Mouse (Mus musculus) E14TG2a.4 (cell line): ENCODE measurements around the gene Mgat2.
"Not testable (repeated sequence)": the region's sequence is repeated elsewhere in the genome, so short reads cannot be mapped to it uniquely, and the experiment has no call there.

Experiments used
- H3K27me3 ChIP-seq: 2 replicates; pipeline ENCODE4 v1.6.1; 2014; ENCODE audit warnings: low read length, control low read depth; ENCODE audit not compliant: insufficient read depth
- H3K36me3 ChIP-seq: 2 replicates; pipeline ENCODE4 v1.6.1; 2014; ENCODE audit warnings: low read length, control low read depth; ENCODE audit not compliant: insufficient read depth
- H3K4me1 ChIP-seq: replicated peaks from 2 replicates; pipeline ENCODE4 v1.6.1; 2014; ENCODE audit warnings: low read depth, low read length, control low read depth
- H3K4me3 ChIP-seq: replicated peaks from 2 replicates; pipeline ENCODE4 v1.5.1; 2014; ENCODE audit warnings: mild to moderate bottlenecking, low read length
- H3K9me3 ChIP-seq: 2 replicates; pipeline ENCODE4 v1.6.1; 2014; ENCODE audit warnings: low read length, control low read depth
- CTCF ChIP-seq: conservative IDR thresholded peaks from 2 replicates; pipeline ENCODE4 v1.5.1; 2014; ENCODE audit warnings: low read length
- NANOG ChIP-seq: IDR thresholded peaks from 2 replicates; pipeline ENCODE4 v1.6.1; 2014; ENCODE audit warnings: borderline replicate concordance, low read length, mixed read lengths
- POU5F1 ChIP-seq: IDR thresholded peaks from 2 replicates; pipeline ENCODE4 v1.6.1; 2014; ENCODE audit warnings: low read length, borderline replicate concordance

Mgat2 gene

GRCm38 (mm10) chr12:69158366-69158764, 25.6 kb upstream of the Mgat2 start:
- H3K36me3 ChIP-seq = peaks cover 33% of the 10 kb centered on the region
- peaks cover 24% of the 10 kb centered on the region for H3K4me1 ChIP-seq
- TF ChIP-seq POU5F1 (no peak), NANOG (no peak), CTCF (no peak)
- no peaks in the 10 kb centered on the region for H3K27me3 ChIP-seq
- H3K9me3 ChIP-seq = no peaks in the 10 kb centered on the region
- H3K4me3 ChIP-seq = peak overlapping the region; percentile 89

- not testable (repeated sequence) for H3K27me3 ChIP-seq, H3K9me3 ChIP-seq
- Histone ChIP-seq H3K36me3 (peaks cover 33% of the 10 kb centered on the region), H3K4me1 (peaks cover 27% of the 10 kb centered on the region), H3K4me3 (peak within 1 kb of the TSS; percentile 89)
These were observed 25.0 kb upstream of the Mgat2 start, which contains the start of gene Rps29 for GRCm38 (mm10) chr12:69158765-69159577. Gene Rps29 (minus strand): TSS chr12:69159186.

GRCm38 (mm10) chr12:69159578-69159940, 24.4 kb upstream of the Mgat2 start:
- Histone ChIP-seq H3K36me3 (peaks cover 33% of the 10 kb centered on the region), H3K9me3 (no peaks in the 10 kb centered on the region), H3K4me1 (peaks cover 30% of the 10 kb centered on the region), H3K27me3 (no peaks in the 10 kb centered on the region), H3K4me3 (peak overlapping the region; percentile 67)
- TF ChIP-seq NANOG (no peak), CTCF (peak; percentile 92)

GRCm38 (mm10) chr12:69160677-69161076, 23.3 kb upstream of the Mgat2 start:
- peaks cover 38% of the 10 kb centered on the region for H3K4me1 ChIP-seq
- peaks cover 28% of the 10 kb centered on the region for H3K36me3 ChIP-seq
- H3K4me3 ChIP-seq, H3K9me3 ChIP-seq, H3K27me3 ChIP-seq: not testable (repeated sequence)

- not testable (repeated sequence) for H3K9me3 ChIP-seq
These were observed 20.4 kb upstream of the Mgat2 start for GRCm38 (mm10) chr12:69163586-69163985.

DNA sequence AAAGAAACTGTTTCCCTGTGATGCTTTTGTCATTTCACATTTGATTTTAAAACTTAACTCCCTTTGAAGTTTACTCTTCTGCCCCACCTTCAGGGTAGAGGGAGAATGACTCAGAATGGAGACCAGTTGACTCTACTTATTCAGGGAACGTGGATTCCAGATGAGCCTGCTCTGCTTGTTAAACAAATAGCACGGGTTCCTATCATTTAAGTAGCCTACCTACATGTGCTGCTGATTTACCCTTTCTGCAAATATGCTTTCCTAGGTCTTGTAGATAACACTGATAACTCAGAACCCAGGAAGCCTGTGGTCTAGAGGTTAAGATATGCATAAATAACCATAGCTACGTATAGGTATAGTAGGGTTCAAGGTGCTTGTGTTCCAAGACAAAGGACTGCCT, 19.1 kb upstream of the Mgat2 start:
- TF ChIP-seq POU5F1 = no peak
- no peak for TF ChIP-seq NANOG
- no peak for TF ChIP-seq CTCF
- Histone ChIP-seq H3K27me3 (no peaks in the 10 kb centered on the region), H3K9me3 (no peaks in the 10 kb centered on the region), H3K4me1 (peaks cover 43% of the 10 kb centered on the region), H3K4me3 (no peak overlapping the region), H3K36me3 (no peaks in the 10 kb centered on the region)

More at GRCm38 (mm10) chr12:69163586-69163985, 20.4 kb upstream of the Mgat2 start:
- H3K4me1 ChIP-seq = peaks cover 41% of the 10 kb centered on the region
- not testable (repeated sequence) for H3K36me3 ChIP-seq, H3K4me3 ChIP-seq, H3K27me3 ChIP-seq

- H3K9me3 ChIP-seq, H3K4me3 ChIP-seq, H3K27me3 ChIP-seq: not testable (repeated sequence)
- Histone ChIP-seq H3K4me1 (peaks cover 50% of the 10 kb centered on the region), H3K36me3 (peaks cover 10% of the 10 kb centered on the region)
These were observed 16.9 kb upstream of the Mgat2 start for GRCm38 (mm10) chr12:69166861-69167581.

GRCm38 (mm10) chr12:69167656-69168460, 16.1 kb upstream of the Mgat2 start:
- Histone ChIP-seq H3K27me3 (no peaks in the 10 kb centered on the region), H3K4me1 (peaks cover 53% of the 10 kb centered on the region), H3K4me3 (peak overlapping the region; percentile 98), H3K9me3 (no peaks in the 10 kb centered on the region), H3K36me3 (peaks cover 15% of the 10 kb centered on the region)
- TF ChIP-seq CTCF (no peak), NANOG (no peak), POU5F1 (no peak)

DNA sequence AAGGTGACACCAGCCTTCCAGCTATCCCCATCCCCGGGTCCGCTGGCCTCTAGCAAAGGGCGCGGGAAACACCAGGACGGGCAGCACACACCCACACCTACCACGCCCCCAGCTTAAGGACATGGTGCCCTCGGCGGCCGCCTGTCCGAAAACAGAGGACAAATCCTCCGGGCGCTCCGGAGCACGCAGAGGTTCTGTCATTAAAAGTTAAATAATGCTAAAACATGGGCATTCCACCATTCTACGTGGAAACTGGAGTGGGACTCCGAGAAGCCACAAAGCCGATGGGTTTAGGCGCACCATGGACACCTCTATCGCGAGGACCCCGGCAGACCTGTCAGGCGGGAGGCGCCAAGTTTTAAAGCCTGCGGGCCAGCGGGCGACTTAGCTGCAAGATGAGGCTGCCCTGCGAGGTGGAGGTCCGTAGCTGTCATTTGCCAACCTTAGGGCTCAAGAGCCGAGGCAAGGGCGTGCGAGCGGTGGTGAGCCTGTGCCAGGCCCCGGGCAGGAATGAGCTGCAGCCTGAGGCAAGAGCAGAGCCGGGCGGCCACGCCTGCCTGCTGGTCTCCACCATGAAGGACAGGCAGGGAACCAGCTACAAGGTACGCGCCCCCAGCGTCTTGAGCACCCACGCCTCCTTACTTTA, 15.4 kb upstream of the Mgat2 start, which contains the start of gene Lrr1:
Gene Lrr1 (plus strand): TSS at position 354 of the 646 bp plus-strand sequence.
- no peaks in the 10 kb centered on the region for H3K27me3 ChIP-seq

More for the DNA sequence above, 15.4 kb upstream of the Mgat2 start, which contains the start of gene Lrr1:
- TF ChIP-seq NANOG = no peak
- TF ChIP-seq POU5F1 = no peak
- no peak for TF ChIP-seq CTCF
- H3K36me3 ChIP-seq = peaks cover 23% of the 10 kb centered on the region
- H3K9me3 ChIP-seq = no peaks in the 10 kb centered on the region
- H3K4me3 ChIP-seq = peak within 1 kb of the TSS; percentile 98
- H3K4me1 ChIP-seq = peaks cover 48% of the 10 kb centered on the region
